Mouse (Mus musculus) liver, embryonic 14.5 days (tissue): ENCODE measurements around the gene Ndufa3.

Source experiments
- CTCF ChIP-seq: IDR thresholded peaks from 2 replicates; pipeline ENCODE4 v1.5.1; 2016; ENCODE audit warnings: antibody characterized with exemption, low read depth, control low read depth
- EP300 ChIP-seq: IDR thresholded peaks from 2 replicates; pipeline ENCODE4 v1.6.1; 2016; ENCODE audit warnings: antibody characterized with exemption, low read depth

- TF ChIP-seq CTCF (no peak), EP300 (no peak)
Observed at GRCm38 (mm10) chr7:3590550-3590949, 26.6 kb upstream of the Ndufa3 start.
